ENCODE assay signal across 8 mouse cellular contexts in genomic region chr16:91864646-91865332, GRCm38 (mm10).
DNase-seq lines count a peak whose midpoint lies in the region; ATAC-seq lines count a peak whose summit lies in the region.
"Had no signal": no experiment of that assay in that cellular context is flagged by ENCODE, and none has a peak within 500 bp of the region (broad histone marks: within the 10 kb centered on the region; RNA-seq: fewer than 3 reads in every experiment).

No protein-coding gene starts in this region.

- H3K9me3 ChIP-seq in lung, embryonic 16.5 days (ENCODE audit: control insufficient read depth, low read length), result no peaks in the 10 kb centered on the region
- no peaks in the 10 kb centered on the region for H3K9me3 ChIP-seq in erythroblast, embryonic 14.5 days (ENCODE audit: control insufficient read depth, low read length)
- H3K9me3 ChIP-seq in stomach, embryonic 16.5 days (replicated peaks; ENCODE audit: control insufficient read depth, low read length), result no peaks in the 10 kb centered on the region
- no peaks in the 10 kb centered on the region for H3K9me3 ChIP-seq in midbrain, embryonic 13.5 days
- H3K9me3 ChIP-seq: forebrain, embryonic 12.5 days had no signal

- H3K9ac ChIP-seq in lung, embryonic 16.5 days (ENCODE audit: low read length), result no peak overlapping the region
- no peak overlapping the region for H3K9ac ChIP-seq in stomach, embryonic 16.5 days (ENCODE audit: low read length)
- H3K9ac ChIP-seq in midbrain, embryonic 13.5 days (replicated peaks), result no peak overlapping the region
- H3K9ac ChIP-seq: forebrain, embryonic 12.5 days had no signal

- no peak overlapping the region for H3K4me2 ChIP-seq in lung, embryonic 16.5 days (ENCODE audit: low read depth, low read length)
- H3K4me2 ChIP-seq in stomach, embryonic 16.5 days (ENCODE audit: low read depth, low read length), result no peak overlapping the region
- H3K4me2 ChIP-seq in midbrain, embryonic 13.5 days (replicated peaks), result no peak overlapping the region
- H3K4me2 ChIP-seq: forebrain, embryonic 12.5 days had no signal

- H3K27ac ChIP-seq in lung, embryonic 16.5 days (ENCODE audit: low read length), result peak overlapping the region; percentile 36
- H3K27ac ChIP-seq in stomach, embryonic 16.5 days (ENCODE audit: low read length), result no peak overlapping the region; the same call in 1 of the 2 replicates
- no peak overlapping the region for H3K27ac ChIP-seq in midbrain, embryonic 13.5 days
- H3K27ac ChIP-seq: forebrain, embryonic 12.5 days had no signal

- peaks cover 22% of the 10 kb centered on the region for H3K4me1 ChIP-seq in lung, embryonic 16.5 days (replicated peaks; ENCODE audit: control insufficient read depth, insufficient read depth, low read length)
- peaks cover 80% of the 10 kb centered on the region for H3K4me1 ChIP-seq in erythroblast, embryonic 14.5 days (ENCODE audit: control insufficient read depth)
- H3K4me1 ChIP-seq in stomach, embryonic 16.5 days (ENCODE audit: control insufficient read depth, insufficient read depth, low read length), result peaks cover 22% of the 10 kb centered on the region; the same call in 1 of the 2 replicates
- H3K4me1 ChIP-seq in midbrain, embryonic 13.5 days (replicated peaks), result no peaks in the 10 kb centered on the region
- H3K4me1 ChIP-seq: forebrain, embryonic 12.5 days had no signal

- H3K27me3 ChIP-seq in lung, embryonic 16.5 days (ENCODE audit: control insufficient read depth, insufficient read depth, low read depth, low read length), result no peaks in the 10 kb centered on the region
- H3K27me3 ChIP-seq in erythroblast, embryonic 14.5 days (ENCODE audit: control insufficient read depth), result no peaks in the 10 kb centered on the region
- H3K27me3 ChIP-seq in stomach, embryonic 16.5 days (ENCODE audit: control insufficient read depth, insufficient read depth, low read length), result no peaks in the 10 kb centered on the region
- H3K27me3 ChIP-seq in midbrain, embryonic 13.5 days, result no peaks in the 10 kb centered on the region
- H3K27me3 ChIP-seq: forebrain, embryonic 12.5 days had no signal

- DNase-seq in lung, postnatal 10 days, result no peak
- DNase-seq in liver, result peak; percentile 84
- DNase-seq in retina, embryonic 14.5 days (ENCODE audit: low spot score), result no peak

- peaks cover 7% of the 10 kb centered on the region; the same call in 1 of the 2 replicates for H3K36me3 ChIP-seq in lung, embryonic 16.5 days (ENCODE audit: control insufficient read depth, insufficient read depth, low read length)
- peaks cover 99% of the 10 kb centered on the region for H3K36me3 ChIP-seq in erythroblast, embryonic 14.5 days (ENCODE audit: control insufficient read depth)
- H3K36me3 ChIP-seq in stomach, embryonic 16.5 days (ENCODE audit: control insufficient read depth, insufficient read depth, low read length), result peaks cover 4% of the 10 kb centered on the region; the same call in 1 of the 2 replicates
- H3K36me3 ChIP-seq in midbrain, embryonic 13.5 days, result peaks cover 68% of the 10 kb centered on the region

- 70% methylated on average over 10 of the region's 10 CpGs for WGBS in lung, embryonic 16.5 days
- 71% methylated on average over 10 of the region's 10 CpGs for WGBS in stomach, embryonic 16.5 days
- WGBS in midbrain, embryonic 13.5 days, result 88% methylated on average over 10 of the region's 10 CpGs

- no peak overlapping the region for H3K4me3 ChIP-seq in lung, embryonic 16.5 days (ENCODE audit: low read length)
- H3K4me3 ChIP-seq in erythroblast, embryonic 14.5 days (replicated peaks), result peak overlapping the region; percentile 52
- no peak overlapping the region for H3K4me3 ChIP-seq in stomach, embryonic 16.5 days (replicated peaks; ENCODE audit: low read length)
- H3K4me3 ChIP-seq in midbrain, embryonic 13.5 days (replicated peaks), result no peak overlapping the region
- H3K4me3 ChIP-seq: forebrain, embryonic 12.5 days had no signal

- ATAC-seq in lung, embryonic 16.5 days (ENCODE audit: low read depth), result peak; percentile 41
- ATAC-seq in stomach, embryonic 16.5 days (ENCODE audit: insufficient read depth, low FRiP score), result peak; percentile 48
- ATAC-seq in midbrain, embryonic 13.5 days, result no peak
